Mouse (Mus musculus): ENCODE measurements around the gene Gm49380. TPM values are rescaled to one million over a fixed set of nuclear protein-coding genes. Genes with fewer than 3 reads are reported as not detected.

The Gm49380 gene
- polyA plus RNA-seq, 1 experiment from 2014 or later = 0.12 TPM

GRCm38 (mm10) chr9:44074395-44075275 is 38.7 kb downstream of the Gm49380 start:
- H3K4me1 ChIP-seq (ENCODE audit: control insufficient read depth, insufficient read depth, low read length) = peaks cover 26% of the 10 kb centered on the region
- ATAC-seq = no peak

GRCm38 (mm10) chr9:44073115-44073514 is 40.2 kb downstream of the Gm49380 start:
- Histone ChIP-seq H3K36me3 (ENCODE audit: control insufficient read depth, insufficient read depth, low read length) (no peaks in the 10 kb centered on the region), H3K27ac (ENCODE audit: low read length) (no peak overlapping the region), H3K27me3 (replicated peaks; ENCODE audit: control insufficient read depth, insufficient read depth, low read length) (no peaks in the 10 kb centered on the region), H3K4me2 (ENCODE audit: low read depth, low read length) (no peak overlapping the region), H3K9me3 (ENCODE audit: control insufficient read depth, low read length) (no peaks in the 10 kb centered on the region), H3K4me3 (ENCODE audit: low read length) (no peak overlapping the region), H3K4me1 (ENCODE audit: control insufficient read depth, insufficient read depth, low read length) (peaks cover 11% of the 10 kb centered on the region), H3K9ac (ENCODE audit: low read depth, low read length) (no peak overlapping the region)
- WGBS = 66% methylated on average over 5 of the region's 5 CpGs
- no peak for ATAC-seq

More at GRCm38 (mm10) chr9:44074395-44075275, 38.7 kb downstream of the Gm49380 start:
- Histone ChIP-seq H3K4me2 (ENCODE audit: low read depth, low read length) (no peak overlapping the region), H3K9ac (ENCODE audit: low read depth, low read length) (no peak overlapping the region), H3K4me3 (ENCODE audit: low read length) (no peak overlapping the region), H3K36me3 (ENCODE audit: control insufficient read depth, insufficient read depth, low read length) (no peaks in the 10 kb centered on the region), H3K27ac (ENCODE audit: low read length) (no peak overlapping the region), H3K9me3 (ENCODE audit: control insufficient read depth, low read length) (no peaks in the 10 kb centered on the region), H3K27me3 (replicated peaks; ENCODE audit: control insufficient read depth, insufficient read depth, low read length) (no peaks in the 10 kb centered on the region)
- 58% methylated on average over 9 of the region's 9 CpGs for WGBS

GRCm38 (mm10) chr9:44072599-44072915 is 40.7 kb downstream of the Gm49380 start:
- no peak overlapping the region for H3K4me2 ChIP-seq (ENCODE audit: low read depth, low read length)
- 52% methylated on average over 4 of the region's 4 CpGs for WGBS
- H3K36me3 ChIP-seq (ENCODE audit: control insufficient read depth, insufficient read depth, low read length) = no peaks in the 10 kb centered on the region
- H3K4me1 ChIP-seq (ENCODE audit: control insufficient read depth, insufficient read depth, low read length) = peaks cover 10% of the 10 kb centered on the region; the same call in 1 of the 2 replicates
- no peak overlapping the region for H3K27ac ChIP-seq (ENCODE audit: low read length)
- H3K4me3 ChIP-seq (ENCODE audit: low read length) = no peak overlapping the region
- no peaks in the 10 kb centered on the region for H3K9me3 ChIP-seq (ENCODE audit: control insufficient read depth, low read length)
- H3K27me3 ChIP-seq (replicated peaks; ENCODE audit: control insufficient read depth, insufficient read depth, low read length) = no peaks in the 10 kb centered on the region
- ATAC-seq = no peak
- H3K9ac ChIP-seq (ENCODE audit: low read depth, low read length) = 0 out of 2 replicates have a peak overlapping the region, but pooled peaks have one; percentile 26

GRCm38 (mm10) chr9:44071914-44072598 is 41.2 kb downstream of the Gm49380 start:
- no peak for ATAC-seq
- Histone ChIP-seq H3K4me1 (ENCODE audit: control insufficient read depth, insufficient read depth, low read length) (peaks cover 14% of the 10 kb centered on the region), H3K4me2 (ENCODE audit: low read depth, low read length) (no peak overlapping the region), H3K27me3 (replicated peaks; ENCODE audit: control insufficient read depth, insufficient read depth, low read length) (no peaks in the 10 kb centered on the region), H3K9ac (ENCODE audit: low read depth, low read length) (peak overlapping the region; percentile 26; the same call in 1 of the 2 replicates), H3K36me3 (ENCODE audit: control insufficient read depth, insufficient read depth, low read length) (no peaks in the 10 kb centered on the region), H3K9me3 (ENCODE audit: control insufficient read depth, low read length) (no peaks in the 10 kb centered on the region), H3K4me3 (ENCODE audit: low read length) (no peak overlapping the region), H3K27ac (ENCODE audit: low read length) (no peak overlapping the region)
- 49% methylated on average over 11 of the region's 11 CpGs for WGBS

GRCm38 (mm10) chr9:44070844-44071231 is 42.5 kb downstream of the Gm49380 start:
- WGBS = 38% methylated on average over 8 of the region's 8 CpGs
- no peak for ATAC-seq
- Histone ChIP-seq H3K27me3 (replicated peaks; ENCODE audit: control insufficient read depth, insufficient read depth, low read length) (no peaks in the 10 kb centered on the region), H3K9me3 (ENCODE audit: control insufficient read depth, low read length) (no peaks in the 10 kb centered on the region), H3K4me1 (ENCODE audit: control insufficient read depth, insufficient read depth, low read length) (peaks cover 14% of the 10 kb centered on the region), H3K4me3 (ENCODE audit: low read length) (no peak overlapping the region), H3K36me3 (ENCODE audit: control insufficient read depth, insufficient read depth, low read length) (no peaks in the 10 kb centered on the region), H3K4me2 (ENCODE audit: low read depth, low read length) (no peak overlapping the region), H3K27ac (ENCODE audit: low read length) (no peak overlapping the region), H3K9ac (ENCODE audit: low read depth, low read length) (no peak overlapping the region)

GRCm38 (mm10) chr9:44070113-44070843 is 43.0 kb downstream of the Gm49380 start:
- WGBS = 68% methylated on average over 14 of the region's 14 CpGs
- Histone ChIP-seq H3K9me3 (ENCODE audit: control insufficient read depth, low read length) (no peaks in the 10 kb centered on the region), H3K27ac (ENCODE audit: low read length) (no peak overlapping the region), H3K36me3 (ENCODE audit: control insufficient read depth, insufficient read depth, low read length) (no peaks in the 10 kb centered on the region), H3K27me3 (replicated peaks; ENCODE audit: control insufficient read depth, insufficient read depth, low read length) (no peaks in the 10 kb centered on the region), H3K4me3 (ENCODE audit: low read length) (no peak overlapping the region), H3K4me2 (ENCODE audit: low read depth, low read length) (no peak overlapping the region), H3K9ac (ENCODE audit: low read depth, low read length) (no peak overlapping the region), H3K4me1 (ENCODE audit: control insufficient read depth, insufficient read depth, low read length) (peaks cover 14% of the 10 kb centered on the region)
- no peak for ATAC-seq

GRCm38 (mm10) chr9:44069252-44069651 is 44.0 kb downstream of the Gm49380 start:
- no peak overlapping the region for H3K4me2 ChIP-seq (ENCODE audit: low read depth, low read length)
- ATAC-seq = no peak
- 32% methylated on average over 7 of the region's 7 CpGs for WGBS

GRCm38 (mm10) chr9:44067960-44068330 is 45.4 kb downstream of the Gm49380 start:
- peaks cover 14% of the 10 kb centered on the region for H3K4me1 ChIP-seq (ENCODE audit: control insufficient read depth, insufficient read depth, low read length)
- H3K9me3 ChIP-seq (ENCODE audit: control insufficient read depth, low read length) = no peaks in the 10 kb centered on the region
- 78% methylated on average over 6 of the region's 6 CpGs for WGBS
- H3K27me3 ChIP-seq (replicated peaks; ENCODE audit: control insufficient read depth, insufficient read depth, low read length) = no peaks in the 10 kb centered on the region
- no peaks in the 10 kb centered on the region for H3K36me3 ChIP-seq (ENCODE audit: control insufficient read depth, insufficient read depth, low read length)
- ATAC-seq = no peak
- no peak overlapping the region for H3K4me3 ChIP-seq (ENCODE audit: low read length)
- H3K4me2 ChIP-seq (ENCODE audit: low read depth, low read length) = peak overlapping the region; percentile 95; the same call in 1 of the 2 replicates
- no peak overlapping the region for H3K9ac ChIP-seq (ENCODE audit: low read depth, low read length)
- H3K27ac ChIP-seq (ENCODE audit: low read length) = no peak overlapping the region

More at GRCm38 (mm10) chr9:44069252-44069651, 44.0 kb downstream of the Gm49380 start:
- Histone ChIP-seq H3K9ac (ENCODE audit: low read depth, low read length) (no peak overlapping the region), H3K27me3 (replicated peaks; ENCODE audit: control insufficient read depth, insufficient read depth, low read length) (no peaks in the 10 kb centered on the region), H3K27ac (ENCODE audit: low read length) (no peak overlapping the region), H3K9me3 (ENCODE audit: control insufficient read depth, low read length) (no peaks in the 10 kb centered on the region), H3K36me3 (ENCODE audit: control insufficient read depth, insufficient read depth, low read length) (no peaks in the 10 kb centered on the region), H3K4me3 (ENCODE audit: low read length) (no peak overlapping the region), H3K4me1 (ENCODE audit: control insufficient read depth, insufficient read depth, low read length) (peaks cover 14% of the 10 kb centered on the region)

Data from intestine, embryonic 16.5 days (tissue).